Mouse (Mus musculus) bone marrow, adult 2 months (tissue): ENCODE data around the gene Pdcd5. TPM values are rescaled to one million over a fixed set of nuclear protein-coding genes. Genes with fewer than 3 reads are reported as not detected.

Experiments used
- H3K27ac ChIP-seq: fragments of 200-500 bp; 2 replicates; pipeline ENCODE4 v1.5.1; 2012; ENCODE audit warnings: low read depth, mild to moderate bottlenecking, control low read depth, inconsistent platforms, low read length; ENCODE audit not compliant: control insufficient read depth, poor library complexity, insufficient read depth
- H3K4me1 ChIP-seq: fragments of 200-500 bp; 2 replicates; pipeline ENCODE4 v1.6.1; 2011; ENCODE audit warnings: low read length; ENCODE audit not compliant: control insufficient read depth, insufficient read depth
- H3K4me3 ChIP-seq: fragments of 200-500 bp; replicated peaks from 2 replicates; pipeline ENCODE3; 2011; ENCODE audit warnings: mild to moderate bottlenecking, low read depth, low read length, control low read depth; ENCODE audit not compliant: control insufficient read depth
- CTCF ChIP-seq: fragments of 200-500 bp; IDR thresholded peaks from 2 replicates; pipeline ENCODE4 v1.5.1; 2011; ENCODE audit warnings: low read length, control low read depth; ENCODE audit not compliant: control insufficient read depth, insufficient read depth
- POLR2A ChIP-seq: fragments of 200-500 bp; IDR thresholded peaks from 2 replicates; pipeline ENCODE4 v1.6.1; 2011; ENCODE audit warnings: low read depth, mild to moderate bottlenecking, control low read depth, low read length, borderline replicate concordance; ENCODE audit not compliant: control insufficient read depth
- WGBS: fragments of 180-500 bp; shearing (Covaris S2); methylation state at CpG from one replicate; pipeline ENCODE4 v1.1.7; 2018; 5-methylcytosine and 5-hydroxymethylcytosine counted together
- polyA plus RNA-seq: library from polyadenylated mRNA; stranded (reverse); fragments of >200 nt; gene quantifications from 2 replicates; pipeline ENCODE4 v1.2.4, GENCODE M21; 2011; ENCODE audit warnings: low replicate concordance; ENCODE audit not compliant: missing spikeins, insufficient read depth, insufficient read length

The Pdcd5 gene
- polyA plus RNA-seq, 1 experiment = 89.4 TPM

DNA sequence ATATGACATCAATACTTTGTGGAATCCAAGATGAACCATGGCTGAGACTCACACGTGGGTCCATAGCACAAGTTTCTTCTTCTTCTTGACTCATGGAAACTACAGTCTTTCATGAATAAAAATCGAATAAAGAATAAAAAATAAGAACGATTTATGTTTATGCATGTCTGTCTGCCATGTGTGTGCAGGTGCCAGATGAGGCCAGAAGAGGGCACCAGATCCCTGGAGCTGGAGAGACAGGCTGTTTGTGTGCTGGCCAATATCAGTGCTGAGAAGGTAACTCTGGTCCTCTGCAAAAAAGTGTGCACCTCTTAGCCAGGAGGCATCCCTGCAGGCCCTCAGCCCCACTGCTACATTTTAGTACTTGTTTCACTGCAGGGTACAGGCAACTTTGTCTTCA is 34.2 kb upstream of the Pdcd5 start:
- Histone ChIP-seq H3K4me3 (no peak overlapping the region), H3K27ac (no peak overlapping the region), H3K4me1 (no peaks in the 10 kb centered on the region; the same call in 1 of the 2 replicates)
- whole genome bisulfite sequencing = 74% methylated on average over 3 of the region's 3 CpGs
- TF ChIP-seq CTCF = peak; percentile 36; the same call in 1 of the 2 replicates
- no peak for TF ChIP-seq POLR2A

DNA sequence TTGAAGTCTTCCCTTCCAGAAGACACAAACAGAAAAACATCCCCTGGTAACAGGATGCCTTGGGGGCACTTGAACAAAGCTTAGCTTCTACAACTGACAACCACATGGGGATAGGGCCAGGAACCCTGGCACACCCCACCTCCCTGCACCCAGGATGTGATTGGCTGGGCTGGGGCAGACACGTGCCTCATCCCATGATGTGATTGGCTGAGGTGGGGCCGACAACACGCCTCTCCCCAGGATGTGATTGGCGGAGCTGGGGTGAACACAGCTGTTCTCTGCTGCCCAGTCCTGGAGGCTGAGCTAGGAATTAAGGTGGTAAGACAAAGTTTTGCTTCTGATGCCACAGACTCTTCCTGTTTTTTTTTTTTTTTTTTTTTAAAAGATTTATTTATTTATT is 31.7 kb upstream of the Pdcd5 start:
- WGBS = 77% methylated on average over 4 of the region's 4 CpGs
- Histone ChIP-seq H3K4me3 (no peak overlapping the region), H3K4me1 (no peaks in the 10 kb centered on the region; the same call in 1 of the 2 replicates), H3K27ac (no peak overlapping the region)
- TF ChIP-seq POLR2A = no peak
- no peak for TF ChIP-seq CTCF

DNA sequence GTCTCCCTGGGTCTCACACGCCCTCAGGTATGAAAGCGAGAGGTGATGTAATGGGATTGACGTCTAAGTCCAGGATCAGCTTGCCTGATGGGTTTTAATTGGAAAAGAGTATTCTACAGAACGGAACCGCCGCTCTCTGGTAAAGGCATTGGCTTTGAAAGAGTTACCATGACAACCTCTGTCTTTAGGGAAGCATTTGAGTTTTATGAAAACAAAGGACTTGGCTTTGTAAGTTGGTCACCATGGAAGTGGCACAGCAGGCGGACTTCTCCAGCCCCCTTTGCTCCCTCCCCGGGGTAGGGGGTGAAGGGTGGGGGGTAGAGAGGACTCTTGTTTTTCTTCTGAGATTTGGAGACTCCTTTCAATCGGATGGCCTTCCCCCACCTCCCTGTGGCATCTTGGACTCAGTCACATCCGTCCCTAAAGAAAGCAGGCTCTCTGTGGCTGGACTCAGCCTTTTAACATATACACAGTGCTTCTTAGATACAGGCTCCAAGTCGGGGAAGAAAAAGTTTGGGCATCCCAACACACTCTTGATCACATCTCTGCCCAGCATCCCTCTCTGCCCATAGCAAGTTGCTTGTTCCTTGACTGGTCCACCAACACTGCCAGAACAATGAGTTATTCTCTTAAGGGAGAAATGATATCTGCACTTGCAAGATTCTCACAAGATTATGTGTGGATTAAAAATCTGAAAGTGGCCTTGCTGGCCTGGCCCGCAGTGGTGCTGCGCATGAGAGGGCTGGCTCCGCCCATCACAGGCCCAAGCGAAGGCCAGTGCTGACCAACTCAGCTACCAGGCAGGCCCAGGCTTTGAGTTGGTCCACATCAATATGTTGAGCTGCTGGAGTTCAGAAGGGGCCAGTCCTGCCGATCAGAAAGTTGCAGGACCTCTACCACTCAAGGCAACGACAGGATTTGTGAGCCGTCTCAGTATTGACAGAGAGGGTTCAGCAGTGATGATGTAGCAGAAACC is 21.0 kb upstream of the Pdcd5 start:
- Histone ChIP-seq H3K27ac (no peak overlapping the region), H3K4me3 (no peak overlapping the region), H3K4me1 (no peaks in the 10 kb centered on the region)
- 74% methylated on average over 18 of the region's 18 CpGs for WGBS
- no peak for TF ChIP-seq POLR2A
- no peak for TF ChIP-seq CTCF

DNA sequence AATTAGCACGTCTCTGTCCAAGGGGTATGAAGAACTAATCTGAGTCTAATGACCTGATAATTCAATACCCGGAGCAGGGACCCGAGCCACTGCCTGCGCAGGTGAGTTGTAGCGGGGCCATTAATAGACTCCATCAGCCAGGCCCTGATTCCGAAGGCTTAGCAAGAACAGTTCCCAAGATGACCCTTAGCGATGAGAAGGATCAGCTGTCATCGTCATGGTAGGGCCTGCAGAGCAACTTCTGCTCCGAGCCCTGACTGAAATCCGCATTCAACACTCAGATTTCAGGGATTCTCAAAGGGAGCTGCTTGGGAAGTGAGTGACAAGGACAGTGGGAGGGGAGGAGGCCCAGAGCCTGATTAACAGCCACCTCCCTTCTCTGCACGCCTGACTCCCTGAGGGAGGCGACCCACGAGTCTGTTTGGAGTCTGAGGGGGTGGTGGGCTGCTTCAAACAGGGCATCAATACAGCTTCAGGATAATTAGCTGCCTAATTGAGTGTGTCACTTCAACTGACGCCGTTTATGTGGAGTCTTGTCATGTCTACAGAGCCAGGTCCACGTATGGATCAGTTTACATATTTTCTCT is 16.6 kb upstream of the Pdcd5 start:
- Histone ChIP-seq H3K27ac (no peak overlapping the region), H3K4me3 (no peak overlapping the region), H3K4me1 (no peaks in the 10 kb centered on the region)
- 82% methylated on average over 16 of the region's 16 CpGs for WGBS
- TF ChIP-seq CTCF = no peak
- TF ChIP-seq POLR2A = no peak

DNA sequence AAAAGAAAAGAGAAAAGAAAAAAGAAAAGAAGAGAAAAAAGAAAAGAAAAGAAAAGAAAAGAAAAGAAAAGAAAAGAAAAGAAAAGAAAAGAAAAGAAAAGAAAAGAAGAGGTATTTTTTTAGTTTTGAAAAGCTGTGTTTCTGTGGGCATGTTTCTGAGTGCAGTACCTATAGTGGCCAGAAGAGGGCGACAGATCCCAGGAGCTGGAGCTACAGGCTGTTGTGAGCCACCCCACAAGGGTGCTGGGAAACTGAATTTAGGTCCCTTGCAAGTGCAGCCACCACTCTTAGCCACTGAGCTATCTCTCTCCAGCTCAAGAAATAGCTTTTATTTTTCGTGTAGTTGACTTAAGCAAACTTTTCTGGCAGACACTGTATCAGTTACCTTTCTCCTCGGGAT is 11.9 kb upstream of the Pdcd5 start:
- TF ChIP-seq POLR2A (no peak), CTCF (peak; percentile 82)
- Histone ChIP-seq H3K4me1 (no peaks in the 10 kb centered on the region), H3K27ac (no peak overlapping the region), H3K4me3 (no peak overlapping the region)
- WGBS = 50% methylated on average over 3 of the region's 3 CpGs

DNA sequence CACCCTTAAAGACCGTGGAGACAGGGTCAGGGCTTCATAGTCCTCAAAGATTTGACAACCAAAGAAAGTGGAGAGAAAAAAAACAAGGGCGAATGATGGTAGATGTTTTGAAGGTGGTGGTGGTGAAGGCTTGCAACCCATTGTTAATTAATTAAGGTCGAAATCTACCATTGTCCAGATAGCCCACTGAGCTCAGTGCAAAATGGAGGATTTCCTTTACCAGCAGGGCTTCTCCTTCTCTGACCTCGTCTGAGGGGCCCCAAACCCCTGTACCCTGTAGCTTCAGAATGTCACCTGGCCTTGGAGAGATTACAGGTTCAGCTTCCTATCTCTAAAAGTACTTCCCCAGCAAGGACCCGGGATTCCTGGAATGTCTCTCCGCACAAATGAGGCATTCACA is 10.5 kb upstream of the Pdcd5 start:
- Histone ChIP-seq H3K4me3 (no peak overlapping the region), H3K27ac (no peak overlapping the region), H3K4me1 (no peaks in the 10 kb centered on the region)
- WGBS = 52% methylated on average over 6 of the region's 6 CpGs
- TF ChIP-seq POLR2A = no peak
- TF ChIP-seq CTCF = no peak

DNA sequence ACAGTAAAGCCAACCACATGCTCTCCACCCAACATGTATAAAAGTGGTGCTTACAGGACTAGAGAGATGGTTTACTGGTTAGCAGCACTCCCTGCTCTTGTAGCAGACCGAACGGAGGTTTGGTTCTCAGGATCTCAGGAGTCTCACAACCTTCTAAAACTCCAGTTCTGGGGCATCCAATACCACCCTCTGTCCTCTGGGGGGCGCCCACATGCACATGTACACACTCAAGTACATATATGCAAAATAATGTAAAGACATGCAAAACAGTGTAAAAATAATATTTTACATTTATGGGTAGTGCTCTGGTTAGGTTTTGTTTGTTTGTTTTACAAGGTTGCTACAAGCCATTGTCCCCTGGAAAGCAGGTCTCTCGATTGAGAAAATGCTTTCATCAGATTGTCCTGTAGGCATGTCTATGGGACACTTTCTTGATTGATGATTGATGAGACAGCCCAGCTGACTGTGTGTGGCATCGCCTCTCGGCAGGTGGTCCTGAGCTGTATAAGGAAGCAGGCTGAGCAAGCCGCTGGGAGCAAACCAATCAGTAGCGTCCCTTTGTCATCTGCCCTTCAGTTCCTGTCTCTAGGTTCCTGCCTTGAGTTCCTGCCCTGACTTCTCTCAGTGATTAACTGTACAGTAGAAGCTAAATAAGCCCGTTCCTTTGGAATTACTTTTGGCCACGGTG is 4.4 kb upstream of the Pdcd5 start:
- TF ChIP-seq CTCF (no peak), POLR2A (no peak)
- no peaks in the 10 kb centered on the region; the same call in 1 of the 2 replicates for H3K4me1 ChIP-seq
- 81% methylated on average over 10 of the region's 10 CpGs for WGBS
- no peak overlapping the region for H3K27ac ChIP-seq
- H3K4me3 ChIP-seq = no peak overlapping the region

DNA sequence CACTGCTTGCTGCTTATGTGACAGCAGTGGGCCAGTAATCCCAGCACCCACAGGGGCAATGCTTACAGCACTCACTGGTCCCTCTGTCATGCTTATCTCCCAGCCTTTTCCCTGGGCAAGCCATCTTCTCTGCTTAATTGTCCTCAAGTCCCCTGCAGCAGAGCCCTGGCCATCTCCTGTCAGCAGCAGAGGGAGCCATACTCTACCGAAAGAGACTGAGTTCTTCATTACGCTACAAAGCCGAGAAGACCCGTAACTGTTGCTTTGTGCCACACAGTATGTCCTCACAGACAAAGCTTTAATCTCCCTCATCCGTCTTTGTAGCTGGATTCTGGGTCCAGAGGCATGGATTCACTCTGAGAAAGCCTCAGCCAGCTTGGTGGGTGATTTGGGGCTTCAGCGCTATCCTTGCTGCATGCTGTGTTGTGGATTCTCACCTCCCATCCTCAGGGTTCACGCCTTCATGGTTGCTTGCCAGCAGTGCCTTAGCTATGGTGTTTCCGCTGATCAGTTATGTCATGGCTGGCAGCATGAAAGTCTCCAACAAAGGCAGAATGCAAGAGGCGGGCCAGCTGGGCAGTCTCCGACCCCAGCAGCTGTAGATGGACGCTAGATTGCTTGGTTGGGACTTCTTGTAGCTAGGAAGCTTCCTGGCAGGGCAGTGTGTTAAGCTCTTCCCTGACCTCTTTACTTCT is 3.5 kb upstream of the Pdcd5 start:
- H3K27ac ChIP-seq = no peak overlapping the region
- 79% methylated on average over 11 of the region's 11 CpGs for WGBS
- no peaks in the 10 kb centered on the region; the same call in 1 of the 2 replicates for H3K4me1 ChIP-seq
- TF ChIP-seq CTCF (no peak), POLR2A (no peak)
- H3K4me3 ChIP-seq = no peak overlapping the region
